Mouse (Mus musculus) stomach, embryonic 14.5 days (tissue): ENCODE results near the gene Rnf151. TPM values are rescaled to one million over a fixed set of nuclear protein-coding genes. Genes with fewer than 3 reads are reported as not detected.
"Not testable (repeated sequence)": the region's sequence is repeated elsewhere in the genome, so short reads cannot be mapped to it uniquely, and the experiment has no call there.

Experiments
- ATAC-seq: fragments of 200-750 bp; cut with Nextera tagmentation; 2 replicates; pipeline ENCODE4 v1.8.0; 2017; ENCODE audit warnings: low read depth, moderate TSS enrichment; ENCODE audit not compliant: insufficient number of reproducible peaks, insufficient read depth, low FRiP score
- H3K27ac ChIP-seq: fragments of 300-500 bp; sonication (generic); 2 replicates; pipeline ENCODE4 v1.5.1; 2014; ENCODE audit warnings: mild to moderate bottlenecking, low read length, moderate library complexity, mixed read lengths
- H3K27me3 ChIP-seq: fragments of 300-500 bp; sonication (generic); 2 replicates; pipeline ENCODE4 v1.6.1; 2014; ENCODE audit warnings: low read length, control low read depth, mixed read lengths; ENCODE audit not compliant: control insufficient read depth, insufficient read depth
- H3K36me3 ChIP-seq: fragments of 300-500 bp; sonication (generic); 2 replicates; pipeline ENCODE4 v1.6.1; 2014; ENCODE audit warnings: mild to moderate bottlenecking, control low read depth, low read length, moderate library complexity, mixed read lengths; ENCODE audit not compliant: control insufficient read depth, insufficient read depth
- H3K4me1 ChIP-seq: fragments of 300-500 bp; sonication (generic); 2 replicates; pipeline ENCODE4 v1.6.1; 2014; ENCODE audit warnings: low read length, control low read depth, mixed read lengths; ENCODE audit not compliant: control insufficient read depth, insufficient read depth
- H3K4me2 ChIP-seq: fragments of 300-500 bp; sonication (generic); replicated peaks from 2 replicates; pipeline ENCODE4 v1.6.1; 2014; ENCODE audit warnings: low read depth, low read length, control low read depth
- H3K4me3 ChIP-seq: fragments of 300-500 bp; sonication (generic); 2 replicates; pipeline ENCODE4 v1.5.1; 2014; ENCODE audit warnings: low read depth, low read length, control low read depth
- H3K9ac ChIP-seq: fragments of 300-500 bp; sonication (generic); replicated peaks from 2 replicates; pipeline ENCODE4 v1.6.1; 2014; ENCODE audit warnings: low read depth, mild to moderate bottlenecking, control low read depth, low read length, moderate library complexity, mixed read lengths
- H3K9me3 ChIP-seq: fragments of 300-500 bp; sonication (generic); 2 replicates; pipeline ENCODE4 v1.6.1; 2016; ENCODE audit warnings: low read depth, low read length, control low read depth; ENCODE audit not compliant: control insufficient read depth
- WGBS: fragments of 180-500 bp; shearing (Covaris S2); extraction: QIAGEN DNeasy Blood & Tissue Kit; methylation state at CpG from one replicate; pipeline ENCODE4 v1.1.7; 2014; 5-methylcytosine and 5-hydroxymethylcytosine counted together
- polyA plus RNA-seq: library from polyadenylated mRNA; unstranded; fragments of >200 nt; fragmentation: Nextera tagmentation; extraction: Ambion mirVana; gene quantifications from 2 replicates; pipeline ENCODE4 v1.2.1, GENCODE M21; 2014

The Rnf151 gene
- polyA plus RNA-seq, 1 experiment from 2014 or later = not detected

GRCm38 (mm10) chr17:24720616-24721015, 2.8 kb upstream of the Rnf151 start:
- not testable (repeated sequence) for H3K27ac ChIP-seq, H3K27me3 ChIP-seq, ATAC-seq, H3K9me3 ChIP-seq
- Histone ChIP-seq H3K36me3 (peaks cover 13% of the 10 kb centered on the region), H3K4me2 (peak overlapping the region; percentile 84), H3K4me3 (peak overlapping the region; percentile 78), H3K4me1 (peaks cover 17% of the 10 kb centered on the region; the same call in 1 of the 2 replicates), H3K9ac (peak overlapping the region; percentile 82)
- under 1% methylated on average over 11 of the region's 11 CpGs for WGBS

GRCm38 (mm10) chr17:24719494-24720222, 1.8 kb upstream of the Rnf151 start:
- Histone ChIP-seq H3K27me3 (no peaks in the 10 kb centered on the region), H3K9ac (peak overlapping the region; percentile 84), H3K4me2 (peak overlapping the region; percentile 84), H3K4me1 (peaks cover 17% of the 10 kb centered on the region; the same call in 1 of the 2 replicates), H3K36me3 (peaks cover 13% of the 10 kb centered on the region), H3K27ac (peak overlapping the region; percentile 85), H3K4me3 (peak overlapping the region; percentile 78), H3K9me3 (no peaks in the 10 kb centered on the region)
- under 1% methylated on average over 61 of the region's 61 CpGs for whole genome bisulfite sequencing
- peak; percentile 99 for ATAC-seq

GRCm38 (mm10) chr17:24718938-24719337, 1.1 kb upstream of the Rnf151 start:
- not testable (repeated sequence) for H3K9me3 ChIP-seq, ATAC-seq, H3K27ac ChIP-seq, H3K27me3 ChIP-seq
- WGBS = 57% methylated on average over 5 of the region's 5 CpGs
- peak overlapping the region; percentile 44 for H3K4me2 ChIP-seq
- H3K4me1 ChIP-seq = peaks cover 17% of the 10 kb centered on the region; the same call in 1 of the 2 replicates
- peaks cover 13% of the 10 kb centered on the region for H3K36me3 ChIP-seq
- H3K4me3 ChIP-seq = peak overlapping the region; percentile 78
- H3K9ac ChIP-seq = peak overlapping the region; percentile 84

- ATAC-seq = no peak
- Histone ChIP-seq H3K4me1 (0 out of 2 replicates have a peak, but pooled peaks cover under 1% of the 10 kb centered on the region), H3K9ac (no peak overlapping the region)
Observed at GRCm38 (mm10) chr17:24716166-24716682, 1.6 kb downstream of the Rnf151 start.

GRCm38 (mm10) chr17:24715556-24715955, 2.3 kb downstream of the Rnf151 start:
- Histone ChIP-seq H3K4me1 (no peaks in the 10 kb centered on the region), H3K9me3 (no peaks in the 10 kb centered on the region), H3K9ac (no peak overlapping the region), H3K4me3 (no peak overlapping the region), H3K36me3 (no peaks in the 10 kb centered on the region; the same call in none of the 2 replicates), H3K4me2 (no peak overlapping the region), H3K27me3 (no peaks in the 10 kb centered on the region), H3K27ac (no peak overlapping the region)
- WGBS = 81% methylated on average over 6 of the region's 6 CpGs
- ATAC-seq = no peak

More at GRCm38 (mm10) chr17:24716166-24716682, 1.6 kb downstream of the Rnf151 start:
- peaks cover 1% of the 10 kb centered on the region for H3K36me3 ChIP-seq
- H3K27me3 ChIP-seq = no peaks in the 10 kb centered on the region
- H3K4me3 ChIP-seq = no peak overlapping the region
- no peaks in the 10 kb centered on the region for H3K9me3 ChIP-seq
- H3K4me2 ChIP-seq = no peak overlapping the region
- no peak overlapping the region for H3K27ac ChIP-seq
- 93% methylated on average over 15 of the region's 15 CpGs for WGBS

GRCm38 (mm10) chr17:24708646-24709045, 9.2 kb downstream of the Rnf151 start:
- H3K4me2 ChIP-seq = no peak overlapping the region
- H3K9ac ChIP-seq = no peak overlapping the region
- peaks cover 13% of the 10 kb centered on the region for H3K36me3 ChIP-seq
- no peak for ATAC-seq
- 36% methylated on average over 2 of the region's 2 CpGs for WGBS
- no peaks in the 10 kb centered on the region for H3K27me3 ChIP-seq
- H3K4me3 ChIP-seq = no peak overlapping the region
- no peak overlapping the region for H3K27ac ChIP-seq
- no peaks in the 10 kb centered on the region for H3K4me1 ChIP-seq
- no peaks in the 10 kb centered on the region for H3K9me3 ChIP-seq

GRCm38 (mm10) chr17:24707801-24708425, 9.9 kb downstream of the Rnf151 start:
- Histone ChIP-seq H3K4me3 (peak overlapping the region; percentile 61), H3K9me3 (no peaks in the 10 kb centered on the region), H3K36me3 (peaks cover 15% of the 10 kb centered on the region), H3K27me3 (no peaks in the 10 kb centered on the region), H3K27ac (peak overlapping the region; percentile 68; the same call in 1 of the 2 replicates), H3K4me1 (no peaks in the 10 kb centered on the region), H3K4me2 (peak overlapping the region; percentile 78), H3K9ac (peak overlapping the region; percentile 49; the same call in 1 of the 2 replicates)
- ATAC-seq = no peak
- WGBS = 5% methylated on average over 24 of the region's 24 CpGs

GRCm38 (mm10) chr17:24706982-24707800, 10.7 kb downstream of the Rnf151 start, which contains the start of gene Tbl3:
Gene Tbl3, minus strand, starts transcription at chr17:24707660.
- H3K9me3 ChIP-seq = no peaks in the 10 kb centered on the region
- H3K4me2 ChIP-seq = peak within 1 kb of the TSS; percentile 78
- no peaks in the 10 kb centered on the region for H3K27me3 ChIP-seq
- peak within 1 kb of the TSS; percentile 68 for H3K27ac ChIP-seq
- 3% methylated on average over 32 of the region's 32 CpGs for WGBS
- no peaks in the 10 kb centered on the region for H3K4me1 ChIP-seq
- peak; percentile 90 for ATAC-seq
- peaks cover 21% of the 10 kb centered on the region for H3K36me3 ChIP-seq
- peak within 1 kb of the TSS; percentile 49 for H3K9ac ChIP-seq
- H3K4me3 ChIP-seq = peak within 1 kb of the TSS; percentile 61
